Mouse (Mus musculus) brown adipose tissue, adult 24 weeks (tissue): Measurements from ENCODE around the gene Acbd3. TPM values are rescaled to one million over a fixed set of nuclear protein-coding genes. Genes with fewer than 3 reads are reported as not detected.

ENCODE experiments used
- H3K27ac ChIP-seq: fragments of 200-500 bp; replicated peaks from 2 replicates; pipeline ENCODE4 v1.5.1; 2012; ENCODE audit warnings: low read depth, mild to moderate bottlenecking, low read length
- H3K4me1 ChIP-seq: fragments of 200-500 bp; 2 replicates; pipeline ENCODE4 v1.6.1; 2012; ENCODE audit warnings: low read length, mixed read lengths; ENCODE audit not compliant: control insufficient read depth, insufficient read depth, insufficient read length
- H3K4me3 ChIP-seq: fragments of 200-500 bp; 2 replicates; pipeline ENCODE4 v1.5.1; 2012; ENCODE audit warnings: low read depth, mild to moderate bottlenecking, low read length, moderate library complexity; ENCODE audit not compliant: insufficient read depth
- polyA plus RNA-seq: library from polyadenylated mRNA; stranded (reverse); fragments of >200 nt; gene quantifications from 2 replicates; pipeline ENCODE4 v1.2.4, GENCODE M21; 2012; ENCODE audit not compliant: missing spikeins, insufficient read depth, insufficient read length

Acbd3 gene
- polyA plus RNA-seq, 1 experiment = 22.1 TPM

DNA sequence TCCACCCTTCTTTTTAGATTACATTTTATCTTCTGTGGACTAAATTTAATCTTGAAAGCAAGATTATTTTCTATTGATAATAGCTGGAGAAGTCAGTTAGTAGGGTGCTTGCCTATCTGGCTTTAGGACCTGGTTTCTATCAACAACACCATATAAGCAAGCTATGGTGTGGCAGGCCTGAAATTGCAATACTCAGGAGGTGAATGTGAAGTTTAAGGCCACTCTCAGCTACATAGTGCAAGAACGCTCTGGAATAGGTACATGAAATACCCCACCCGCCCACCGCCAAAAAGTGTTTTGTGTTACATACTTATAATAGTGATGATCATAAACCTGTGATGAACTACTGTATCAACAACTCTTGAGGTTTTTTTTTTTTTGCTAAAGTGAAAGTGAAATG is 3.4 kb downstream of the Acbd3 start:
- Histone ChIP-seq H3K4me1 (peaks cover 9% of the 10 kb centered on the region), H3K4me3 (no peak overlapping the region), H3K27ac (no peak overlapping the region)

- no peaks in the 10 kb centered on the region for H3K4me1 ChIP-seq
- no peak overlapping the region for H3K4me3 ChIP-seq
- no peak overlapping the region for H3K27ac ChIP-seq
Measured at GRCm38 (mm10) chr1:180747827-180748226, 22.0 kb downstream of the Acbd3 start.

- H3K4me1 ChIP-seq = no peaks in the 10 kb centered on the region
- H3K4me3 ChIP-seq = no peak overlapping the region
- no peak overlapping the region for H3K27ac ChIP-seq
Measured at GRCm38 (mm10) chr1:180752115-180752514, 26.3 kb downstream of the Acbd3 start.

GRCm38 (mm10) chr1:180754376-180754775 is 28.5 kb downstream of the Acbd3 start:
- no peak overlapping the region for H3K27ac ChIP-seq
- H3K4me3 ChIP-seq = no peak overlapping the region
- no peaks in the 10 kb centered on the region for H3K4me1 ChIP-seq

GRCm38 (mm10) chr1:180756711-180757110 is 30.9 kb downstream of the Acbd3 start:
- Histone ChIP-seq H3K4me3 (no peak overlapping the region), H3K27ac (no peak overlapping the region), H3K4me1 (no peaks in the 10 kb centered on the region)

DNA sequence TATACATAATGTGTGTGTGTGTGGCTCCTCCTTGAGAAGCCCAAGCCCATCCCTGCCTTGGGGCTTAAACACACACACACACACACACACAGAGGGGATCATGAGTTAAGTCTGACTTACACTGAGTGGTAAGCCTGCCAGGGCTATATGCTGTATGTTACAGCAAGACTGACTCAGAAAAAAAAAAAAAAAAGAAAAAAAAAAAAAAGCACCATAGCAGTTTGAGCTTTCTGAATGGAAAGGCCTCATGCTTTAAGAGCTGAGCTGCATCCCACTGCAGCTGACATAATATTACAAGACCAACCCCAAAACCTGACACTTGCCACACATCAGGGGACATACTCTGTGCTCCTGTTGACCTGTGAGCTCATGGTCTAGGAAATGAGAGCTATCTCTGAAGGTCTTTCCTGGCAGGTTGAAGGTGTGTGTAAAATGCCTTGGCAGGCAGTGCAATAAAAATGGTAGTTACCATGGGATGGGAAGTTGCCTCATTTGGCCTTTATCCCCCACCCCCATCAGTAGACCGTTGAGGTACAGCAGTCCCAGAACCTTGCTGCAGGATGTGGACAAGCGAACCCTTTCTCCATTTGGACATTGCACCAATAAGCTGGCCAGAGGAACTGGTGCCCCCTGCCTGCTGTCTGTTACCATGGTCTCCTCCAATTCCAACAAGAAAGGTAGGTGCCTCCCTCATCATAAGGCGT is 31.6 kb downstream of the Acbd3 start:
- no peak overlapping the region for H3K4me3 ChIP-seq
- no peaks in the 10 kb centered on the region for H3K4me1 ChIP-seq
- H3K27ac ChIP-seq = no peak overlapping the region

GRCm38 (mm10) chr1:180757956-180758520 is 32.2 kb downstream of the Acbd3 start:
- Histone ChIP-seq H3K4me1 (no peaks in the 10 kb centered on the region), H3K27ac (no peak overlapping the region), H3K4me3 (no peak overlapping the region)

- Histone ChIP-seq H3K4me3 (no peak overlapping the region), H3K4me1 (no peaks in the 10 kb centered on the region), H3K27ac (no peak overlapping the region)
Measured at GRCm38 (mm10) chr1:180762180-180762579, 36.3 kb downstream of the Acbd3 start.

DNA sequence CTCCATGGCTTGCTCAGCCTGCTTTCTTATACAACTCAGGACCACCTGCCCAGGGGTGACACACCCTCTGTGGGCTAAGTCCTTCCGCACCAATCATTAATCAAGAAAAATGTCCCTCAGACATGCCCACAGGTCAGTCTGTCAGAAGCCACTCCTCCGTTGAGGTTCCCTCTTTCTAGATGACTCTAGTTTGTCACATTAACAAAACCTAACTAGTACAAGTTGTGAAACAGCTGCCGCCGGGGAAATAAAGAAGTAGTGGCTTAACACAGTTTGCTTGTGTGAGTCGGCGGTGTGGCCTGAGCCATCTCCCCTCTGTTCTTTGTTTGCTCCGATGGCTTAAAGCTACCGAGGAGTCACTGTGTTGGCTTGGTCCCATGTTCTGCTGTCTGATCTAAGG is 36.8 kb downstream of the Acbd3 start:
- Histone ChIP-seq H3K27ac (no peak overlapping the region), H3K4me1 (no peaks in the 10 kb centered on the region), H3K4me3 (no peak overlapping the region)

DNA sequence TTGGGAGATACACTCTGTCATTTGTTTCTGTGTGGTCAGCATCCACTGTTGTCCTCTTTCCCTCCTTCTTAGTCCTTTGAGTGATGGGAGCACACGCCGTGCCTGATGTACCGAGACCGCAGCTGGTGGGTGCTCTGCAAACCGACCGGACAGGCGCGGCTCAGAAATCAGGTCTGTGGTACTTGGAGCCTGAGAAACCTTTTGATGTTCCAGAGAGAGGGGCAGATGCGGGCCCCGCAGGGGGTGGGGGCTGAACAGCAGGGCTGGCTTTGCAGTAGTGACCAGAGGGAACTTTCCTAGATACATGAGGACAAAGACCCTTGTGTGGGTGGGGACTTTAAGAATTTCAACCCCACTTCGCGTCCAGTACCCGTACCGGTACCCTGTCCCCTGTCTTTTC is 37.5 kb downstream of the Acbd3 start:
- Histone ChIP-seq H3K4me1 (no peaks in the 10 kb centered on the region), H3K27ac (no peak overlapping the region), H3K4me3 (peak overlapping the region; percentile 19)

- H3K4me1 ChIP-seq = peaks cover 3% of the 10 kb centered on the region; the same call in 1 of the 2 replicates
- peak overlapping the region; percentile 19 for H3K4me3 ChIP-seq
- no peak overlapping the region for H3K27ac ChIP-seq
Measured at GRCm38 (mm10) chr1:180763828-180764227, 38.0 kb downstream of the Acbd3 start.

DNA sequence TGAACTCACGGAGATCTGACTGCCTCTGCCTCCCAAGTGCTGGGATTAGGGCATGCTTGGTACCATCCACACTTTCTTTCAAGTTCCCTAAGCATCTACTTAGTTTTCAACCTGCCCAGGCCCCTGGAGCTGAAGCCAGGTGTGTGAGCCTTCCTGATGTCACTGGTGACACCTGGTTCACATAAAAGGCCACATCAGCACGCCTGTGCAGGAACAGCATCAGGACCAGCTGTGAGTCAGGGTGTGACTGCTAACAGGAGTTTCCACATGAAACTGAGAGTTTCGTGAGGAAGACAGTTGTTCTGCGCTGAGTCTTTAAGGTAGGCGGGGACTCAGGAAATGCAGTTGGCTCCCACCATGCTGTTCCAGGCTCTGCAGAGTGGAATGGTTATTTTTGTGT is 39.5 kb downstream of the Acbd3 start:
- H3K4me1 ChIP-seq = peaks cover 5% of the 10 kb centered on the region; the same call in 1 of the 2 replicates
- no peak overlapping the region for H3K4me3 ChIP-seq
- H3K27ac ChIP-seq = no peak overlapping the region

DNA sequence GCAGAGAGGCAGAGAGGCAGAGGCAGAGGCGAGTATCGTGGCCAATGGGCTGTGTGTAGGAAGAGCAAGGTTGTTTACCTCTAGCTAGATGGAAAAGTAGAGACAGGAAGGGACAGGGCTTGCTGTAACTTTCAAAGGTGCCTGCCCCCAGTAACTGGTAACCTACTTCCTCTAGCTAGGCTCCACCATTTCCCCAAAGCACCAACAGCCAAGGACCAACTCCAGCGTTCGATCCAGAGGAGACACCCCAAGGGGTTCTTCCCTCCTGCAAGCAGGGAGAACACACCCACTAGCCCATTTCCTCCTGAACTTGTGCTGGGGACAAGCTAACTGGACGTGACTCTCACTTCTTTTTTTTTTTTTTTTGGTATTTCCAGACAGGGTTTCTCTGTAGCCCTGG is 40.7 kb downstream of the Acbd3 start:
- H3K4me1 ChIP-seq = peaks cover 5% of the 10 kb centered on the region; the same call in 1 of the 2 replicates
- H3K4me3 ChIP-seq = no peak overlapping the region
- H3K27ac ChIP-seq = 0 out of 2 replicates have a peak overlapping the region, but pooled peaks have one; percentile 10

DNA sequence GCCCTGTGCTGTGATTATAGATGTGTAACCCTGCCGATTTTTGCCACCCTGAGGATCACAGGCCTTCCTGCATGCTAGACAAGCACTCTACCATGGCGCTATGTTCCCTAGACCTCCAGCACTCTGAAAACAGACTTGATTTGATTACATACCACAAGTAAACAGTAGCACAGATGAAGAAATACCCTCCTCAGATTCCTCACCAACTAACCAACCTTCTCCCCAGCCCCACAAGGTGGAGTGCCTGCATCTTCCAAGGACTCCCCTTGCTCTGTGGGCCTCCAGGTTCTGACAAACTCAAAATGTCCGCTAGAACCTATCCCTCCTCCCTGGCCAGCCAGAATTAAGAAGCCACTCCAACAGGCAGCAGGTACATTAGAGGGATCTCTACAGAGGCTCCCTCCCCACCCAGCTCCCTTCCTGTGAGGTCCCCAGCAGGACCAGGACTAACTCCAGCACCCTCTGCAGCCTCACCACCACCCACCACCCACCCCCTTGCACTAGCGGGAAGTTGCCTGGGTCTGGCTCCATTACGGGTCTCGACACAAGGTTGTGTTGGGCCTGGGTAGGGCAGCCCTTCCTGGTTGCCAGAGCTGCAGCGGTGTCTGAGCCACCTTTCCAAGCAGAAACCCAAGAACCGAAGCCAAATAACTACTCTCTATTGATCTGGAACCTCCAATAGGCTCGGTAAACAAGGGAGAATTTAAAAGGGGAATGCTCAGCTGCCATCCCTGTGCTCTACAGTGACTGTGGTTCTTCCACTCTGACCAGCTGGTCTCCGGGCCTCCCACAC is 41.9 kb downstream of the Acbd3 start:
- H3K4me3 ChIP-seq = peak overlapping the region; percentile 100
- H3K27ac ChIP-seq = peak overlapping the region; percentile 94
- peaks cover 5% of the 10 kb centered on the region; the same call in 1 of the 2 replicates for H3K4me1 ChIP-seq

GRCm38 (mm10) chr1:180768334-180769168 is 42.7 kb downstream of the Acbd3 start:
- Histone ChIP-seq H3K27ac (peak overlapping the region; percentile 94), H3K4me3 (peak overlapping the region; percentile 100), H3K4me1 (peaks cover 5% of the 10 kb centered on the region; the same call in 1 of the 2 replicates)
